Mouse (Mus musculus): ENCODE measurements around the gene Uaca. TPM values are rescaled to one million over a fixed set of nuclear protein-coding genes. Genes with fewer than 3 reads are reported as not detected.
"Not testable (repeated sequence)": the region's sequence is repeated elsewhere in the genome, so short reads cannot be mapped to it uniquely, and the experiment has no call there.

Gene Uaca
- polyA plus RNA-seq, 1 experiment from 2014 or later: 32.6 TPM

GRCm38 (mm10) chr9:60797126-60797525 lies 2.8 kb downstream of the Uaca start:
- ATAC-seq (ENCODE audit: low FRiP score): no peak
- no peaks in the 10 kb centered on the region for H3K36me3 ChIP-seq
- WGBS: 83% methylated on average over 6 of the region's 6 CpGs

GRCm38 (mm10) chr9:60799061-60799460 lies 4.7 kb downstream of the Uaca start:
- 42% methylated on average over 10 of the region's 10 CpGs for WGBS
- Histone ChIP-seq H3K4me2 (replicated peaks) (no peak overlapping the region), H3K9ac (no peak overlapping the region), H3K36me3 (no peaks in the 10 kb centered on the region), H3K27me3 (no peaks in the 10 kb centered on the region), H3K9me3 (replicated peaks) (no peaks in the 10 kb centered on the region), H3K4me1 (peaks cover 8% of the 10 kb centered on the region; the same call in 1 of the 2 replicates), H3K27ac (no peak overlapping the region), H3K4me3 (no peak overlapping the region)
- ATAC-seq (ENCODE audit: low FRiP score): no peak

More at GRCm38 (mm10) chr9:60797126-60797525, 2.8 kb downstream of the Uaca start:
- no peaks in the 10 kb centered on the region for H3K9me3 ChIP-seq (replicated peaks)
- H3K27ac ChIP-seq: no peak overlapping the region
- H3K9ac ChIP-seq: no peak overlapping the region
- 0 out of 2 replicates have a peak, but pooled peaks cover 6% of the 10 kb centered on the region for H3K27me3 ChIP-seq
- H3K4me2 ChIP-seq (replicated peaks): no peak overlapping the region
- H3K4me1 ChIP-seq: peaks cover 13% of the 10 kb centered on the region; the same call in 1 of the 2 replicates
- no peak overlapping the region for H3K4me3 ChIP-seq

- Histone ChIP-seq H3K27me3 (no peaks in the 10 kb centered on the region), H3K4me3 (no peak overlapping the region), H3K9ac (no peak overlapping the region), H3K9me3 (replicated peaks) (no peaks in the 10 kb centered on the region), H3K4me1 (0 out of 2 replicates have a peak, but pooled peaks cover 3% of the 10 kb centered on the region), H3K36me3 (0 out of 2 replicates have a peak, but pooled peaks cover under 1% of the 10 kb centered on the region), H3K4me2 (replicated peaks) (no peak overlapping the region), H3K27ac (no peak overlapping the region)
- no peak for ATAC-seq (ENCODE audit: low FRiP score)
- 88% methylated on average over 8 of the region's 8 CpGs for WGBS
Observed at GRCm38 (mm10) chr9:60800663-60801382, 6.5 kb downstream of the Uaca start.

DNA sequence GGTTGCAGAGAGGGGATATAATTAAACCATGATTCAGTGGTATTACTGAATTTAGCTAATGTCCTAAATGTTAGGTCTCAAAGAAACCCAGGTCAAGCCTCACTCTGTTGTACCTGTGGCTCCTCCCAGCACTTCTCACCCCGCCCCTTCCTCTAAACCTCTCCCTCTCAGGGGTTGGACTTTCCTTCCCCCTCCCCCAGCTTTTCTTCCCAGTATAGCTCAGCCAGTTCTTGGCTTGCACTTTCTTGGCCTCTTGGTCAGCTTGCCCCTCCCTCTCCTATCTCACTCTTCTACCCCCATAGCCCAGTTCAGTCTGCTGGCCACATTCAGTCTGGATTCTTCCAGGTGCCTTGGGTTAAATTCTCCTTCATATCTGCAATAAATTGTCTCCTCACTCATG lies 7.4 kb downstream of the Uaca start:
- Histone ChIP-seq H3K4me1 (0 out of 2 replicates have a peak, but pooled peaks cover 3% of the 10 kb centered on the region), H3K4me3 (no peak overlapping the region), H3K27me3 (no peaks in the 10 kb centered on the region), H3K36me3 (0 out of 2 replicates have a peak, but pooled peaks cover 6% of the 10 kb centered on the region), H3K4me2 (replicated peaks) (no peak overlapping the region), H3K9ac (no peak overlapping the region), H3K27ac (no peak overlapping the region), H3K9me3 (replicated peaks) (no peaks in the 10 kb centered on the region)
- WGBS: 42% methylated on average over 1 of the region's 1 CpGs
- no peak for ATAC-seq (ENCODE audit: low FRiP score)

GRCm38 (mm10) chr9:60802341-60802740 lies 8.0 kb downstream of the Uaca start:
- no peak overlapping the region for H3K4me3 ChIP-seq
- H3K27ac ChIP-seq: no peak overlapping the region
- 97% methylated on average over 5 of the region's 5 CpGs for WGBS
- ATAC-seq (ENCODE audit: low FRiP score): no peak
- no peak overlapping the region for H3K4me2 ChIP-seq (replicated peaks)
- no peak overlapping the region for H3K9ac ChIP-seq
- H3K36me3 ChIP-seq: 0 out of 2 replicates have a peak, but pooled peaks cover 6% of the 10 kb centered on the region
- 0 out of 2 replicates have a peak, but pooled peaks cover 3% of the 10 kb centered on the region for H3K4me1 ChIP-seq
- H3K9me3 ChIP-seq (replicated peaks): no peaks in the 10 kb centered on the region
- H3K27me3 ChIP-seq: no peaks in the 10 kb centered on the region

GRCm38 (mm10) chr9:60806021-60806420 lies 11.7 kb downstream of the Uaca start:
- no peaks in the 10 kb centered on the region for H3K4me1 ChIP-seq
- H3K9ac ChIP-seq: no peak overlapping the region
- 0 out of 2 replicates have a peak, but pooled peaks cover 6% of the 10 kb centered on the region for H3K36me3 ChIP-seq
- H3K27me3 ChIP-seq: no peaks in the 10 kb centered on the region
- ATAC-seq (ENCODE audit: low FRiP score): no peak
- H3K27ac ChIP-seq: no peak overlapping the region
- no peaks in the 10 kb centered on the region for H3K9me3 ChIP-seq (replicated peaks)
- no peak overlapping the region for H3K4me2 ChIP-seq (replicated peaks)
- H3K4me3 ChIP-seq: no peak overlapping the region
- WGBS: 98% methylated on average over 2 of the region's 2 CpGs

GRCm38 (mm10) chr9:60807996-60808395 lies 13.7 kb downstream of the Uaca start:
- Histone ChIP-seq H3K9ac (no peak overlapping the region), H3K4me3 (no peak overlapping the region), H3K27ac (no peak overlapping the region), H3K9me3 (replicated peaks) (no peaks in the 10 kb centered on the region), H3K4me2 (replicated peaks) (no peak overlapping the region), H3K27me3 (no peaks in the 10 kb centered on the region), H3K36me3 (0 out of 2 replicates have a peak, but pooled peaks cover 6% of the 10 kb centered on the region), H3K4me1 (peaks cover 3% of the 10 kb centered on the region; the same call in 1 of the 2 replicates)
- ATAC-seq (ENCODE audit: low FRiP score): no peak
- 92% methylated on average over 5 of the region's 5 CpGs for WGBS

- no peaks in the 10 kb centered on the region for H3K27me3 ChIP-seq
- H3K36me3 ChIP-seq: no peaks in the 10 kb centered on the region
- H3K4me3 ChIP-seq: no peak overlapping the region
- no peak overlapping the region for H3K9ac ChIP-seq
- WGBS: 13% methylated on average over 11 of the region's 11 CpGs
- ATAC-seq (ENCODE audit: low FRiP score): 0 out of 2 replicates have a peak, but pooled peaks have one; percentile 6
- H3K27ac ChIP-seq: no peak overlapping the region
- peak overlapping the region; percentile 22; the same call in 1 of the 2 replicates for H3K4me2 ChIP-seq (replicated peaks)
- H3K9me3 ChIP-seq (replicated peaks): no peaks in the 10 kb centered on the region
- peaks cover 11% of the 10 kb centered on the region; the same call in 1 of the 2 replicates for H3K4me1 ChIP-seq
Observed at GRCm38 (mm10) chr9:60813139-60813880, 19.0 kb downstream of the Uaca start.

DNA sequence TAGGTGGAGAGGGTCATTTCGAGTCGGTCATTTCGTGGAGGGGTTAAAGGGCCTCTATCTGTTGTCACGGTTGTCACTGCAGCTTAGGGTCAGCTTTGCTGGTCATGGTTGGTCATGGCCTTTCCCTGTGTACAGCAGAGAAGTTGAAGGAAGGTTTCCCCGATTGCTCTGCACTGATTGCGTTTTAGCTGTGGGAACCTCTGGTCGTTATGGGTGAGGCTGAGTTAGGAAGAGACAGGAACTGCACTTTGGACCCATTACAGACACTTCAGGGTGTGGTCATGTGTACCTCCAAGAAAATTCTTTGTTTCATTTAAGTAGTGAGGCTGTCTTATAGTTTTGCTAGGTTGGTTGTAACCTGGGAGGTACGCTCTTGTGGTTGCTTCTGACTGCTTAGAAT lies 21.2 kb downstream of the Uaca start:
- Histone ChIP-seq H3K27ac (no peak overlapping the region), H3K4me2 (replicated peaks) (no peak overlapping the region), H3K9me3 (replicated peaks) (no peaks in the 10 kb centered on the region), H3K9ac (no peak overlapping the region), H3K4me1 (peaks cover 11% of the 10 kb centered on the region; the same call in 1 of the 2 replicates), H3K27me3 (no peaks in the 10 kb centered on the region), H3K36me3 (no peaks in the 10 kb centered on the region), H3K4me3 (no peak overlapping the region)
- no peak for ATAC-seq (ENCODE audit: low FRiP score)
- WGBS: 86% methylated on average over 8 of the region's 8 CpGs

- H3K36me3 ChIP-seq: no peaks in the 10 kb centered on the region
- peaks cover 11% of the 10 kb centered on the region; the same call in 1 of the 2 replicates for H3K4me1 ChIP-seq
- no peak overlapping the region for H3K4me3 ChIP-seq
- 81% methylated on average over 5 of the region's 5 CpGs for WGBS
- H3K27ac ChIP-seq: no peak overlapping the region
- no peaks in the 10 kb centered on the region for H3K27me3 ChIP-seq
- no peaks in the 10 kb centered on the region for H3K9me3 ChIP-seq (replicated peaks)
- H3K4me2 ChIP-seq (replicated peaks): no peak overlapping the region
- ATAC-seq (ENCODE audit: low FRiP score): no peak
- H3K9ac ChIP-seq: no peak overlapping the region
Observed at GRCm38 (mm10) chr9:60817585-60817984, 23.2 kb downstream of the Uaca start.

DNA sequence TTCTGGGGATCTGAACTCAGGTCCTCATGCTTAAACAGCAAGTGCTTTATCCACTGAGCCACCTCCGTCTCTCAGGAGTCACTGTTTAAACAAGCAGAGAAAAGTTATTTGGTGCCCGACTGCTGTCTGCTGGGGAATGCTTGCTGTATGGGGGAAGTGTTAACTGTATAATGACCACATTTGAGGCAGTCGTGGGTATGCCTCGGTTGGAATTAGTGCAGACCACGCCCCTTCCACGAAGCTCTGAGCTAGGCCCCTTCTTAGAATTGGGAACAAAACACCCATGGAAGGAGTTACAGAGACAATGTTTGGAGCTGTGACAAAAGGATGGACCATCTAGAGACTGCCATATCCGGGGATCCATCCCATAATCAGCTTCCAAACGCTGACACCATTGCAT lies 24.2 kb downstream of the Uaca start:
- H3K4me3 ChIP-seq; ATAC-seq (ENCODE audit: low FRiP score); H3K36me3 ChIP-seq; H3K9ac ChIP-seq; H3K27me3 ChIP-seq; H3K9me3 ChIP-seq (replicated peaks); H3K4me2 ChIP-seq (replicated peaks); H3K4me1 ChIP-seq; H3K27ac ChIP-seq: not testable (repeated sequence)
- WGBS: 61% methylated on average over 8 of the region's 8 CpGs

- Histone ChIP-seq H3K27me3 (no peaks in the 10 kb centered on the region), H3K9ac (no peak overlapping the region), H3K27ac (no peak overlapping the region), H3K9me3 (replicated peaks) (no peaks in the 10 kb centered on the region), H3K36me3 (no peaks in the 10 kb centered on the region), H3K4me1 (peaks cover 1% of the 10 kb centered on the region; the same call in 1 of the 2 replicates), H3K4me3 (no peak overlapping the region), H3K4me2 (replicated peaks) (no peak overlapping the region)
- ATAC-seq (ENCODE audit: low FRiP score): no peak
- 16% methylated on average over 1 of the region's 1 CpGs for WGBS
Observed at GRCm38 (mm10) chr9:60819340-60819739, 25.0 kb downstream of the Uaca start.

All from hindbrain, embryonic 12.5 days (tissue).